Mouse (Mus musculus) spleen, adult 12 weeks (tissue): ENCODE results near the gene Nphs1.

Experiments
- DNase-seq: peaks from one replicate; pipeline ENCODE4 v3.0.0; 2022; ENCODE audit warnings: low spot score

Gene Nphs1

GRCm38 (mm10) chr7:30457629-30458330 lies at the start of gene Nphs1, which contains the start of gene Kirrel2:
Gene Nphs1 (plus strand): TSS chr7:30458315.
Gene Kirrel2 (minus strand): TSS chr7:30457690.
- DNase-seq, result no peak

- no peak for DNase-seq
Observed at GRCm38 (mm10) chr7:30408639-30409038, 49.5 kb upstream of the Nphs1 start.

- no peak for DNase-seq
Observed at GRCm38 (mm10) chr7:30409789-30410188, 48.3 kb upstream of the Nphs1 start.

GRCm38 (mm10) chr7:30411023-30411422 lies 47.1 kb upstream of the Nphs1 start:
- no peak for DNase-seq

GRCm38 (mm10) chr7:30412735-30413147 lies 45.4 kb upstream of the Nphs1 start:
- peak; percentile 12 for DNase-seq

GRCm38 (mm10) chr7:30413596-30413995 lies 44.5 kb upstream of the Nphs1 start, which contains the start of gene Tyrobp:
Gene Tyrobp (plus strand): TSS chr7:30413760.
- no peak for DNase-seq

GRCm38 (mm10) chr7:30417856-30418255 lies 40.3 kb upstream of the Nphs1 start:
- peak; percentile 12 for DNase-seq

GRCm38 (mm10) chr7:30419561-30420499 lies 38.3 kb upstream of the Nphs1 start, which contains the start of gene Hcst:
Gene Hcst (minus strand): TSS chr7:30419854.
- DNase-seq, result peak; percentile 26

- DNase-seq, result no peak
Observed at GRCm38 (mm10) chr7:30420673-30421072, 37.4 kb upstream of the Nphs1 start.

GRCm38 (mm10) chr7:30421175-30421889 lies 36.8 kb upstream of the Nphs1 start, which contains the start of gene Nfkbid:
Gene Nfkbid (plus strand): TSS chr7:30421732.
- DNase-seq, result peak; percentile 78

- peak; percentile 84 for DNase-seq
Observed at GRCm38 (mm10) chr7:30421890-30422435, 36.2 kb upstream of the Nphs1 start.

GRCm38 (mm10) chr7:30422560-30422959 lies 35.6 kb upstream of the Nphs1 start:
- DNase-seq, result peak; percentile 10

GRCm38 (mm10) chr7:30423071-30423641 lies 35.0 kb upstream of the Nphs1 start:
- DNase-seq, result peak; percentile 35

GRCm38 (mm10) chr7:30429327-30429726 lies 28.8 kb upstream of the Nphs1 start:
- no peak for DNase-seq

GRCm38 (mm10) chr7:30430191-30430590 lies 27.9 kb upstream of the Nphs1 start:
- no peak for DNase-seq

- DNase-seq, result peak; percentile 23
Observed at GRCm38 (mm10) chr7:30431793-30432192, 26.3 kb upstream of the Nphs1 start.

- DNase-seq, result no peak
Observed at GRCm38 (mm10) chr7:30434238-30434637, 23.9 kb upstream of the Nphs1 start.

GRCm38 (mm10) chr7:30434701-30435100 lies 23.4 kb upstream of the Nphs1 start:
- no peak for DNase-seq

- DNase-seq, result no peak
Observed at GRCm38 (mm10) chr7:30435156-30435555, 23.0 kb upstream of the Nphs1 start.

- no peak for DNase-seq
Observed at GRCm38 (mm10) chr7:30436879-30437278, 21.2 kb upstream of the Nphs1 start.

- DNase-seq, result no peak
Observed at GRCm38 (mm10) chr7:30439734-30440133, 18.4 kb upstream of the Nphs1 start.
